Mouse (Mus musculus): Measurements from ENCODE around the gene Pla2g1b.

The Pla2g1b gene

GRCm38 (mm10) chr5:115444130-115444529 lies 21.9 kb upstream of the Pla2g1b start:
- no peak for DNase-seq (ENCODE audit: extremely low read depth, low read depth, low spot score)

- DNase-seq (ENCODE audit: extremely low read depth, low read depth, low spot score), result no peak
These were observed 19.0 kb upstream of the Pla2g1b start for GRCm38 (mm10) chr5:115447108-115447507.

GRCm38 (mm10) chr5:115449247-115449646 lies 16.8 kb upstream of the Pla2g1b start:
- no peak for DNase-seq (ENCODE audit: extremely low read depth, low read depth, low spot score)

GRCm38 (mm10) chr5:115450410-115451317 lies 15.4 kb upstream of the Pla2g1b start:
- no peak for DNase-seq (ENCODE audit: extremely low read depth, low read depth, low spot score)

- DNase-seq (ENCODE audit: extremely low read depth, low read depth, low spot score), result no peak
These were observed 11.5 kb upstream of the Pla2g1b start for GRCm38 (mm10) chr5:115454422-115455090.

- DNase-seq (ENCODE audit: extremely low read depth, low read depth, low spot score), result no peak
These were observed 10.2 kb upstream of the Pla2g1b start for GRCm38 (mm10) chr5:115455838-115456237.

- DNase-seq (ENCODE audit: extremely low read depth, low read depth, low spot score), result no peak
These were observed 7.1 kb upstream of the Pla2g1b start for GRCm38 (mm10) chr5:115458918-115459317.

GRCm38 (mm10) chr5:115464408-115465115 lies 1.5 kb upstream of the Pla2g1b start:
- DNase-seq (ENCODE audit: extremely low read depth, low read depth, low spot score), result no peak

- DNase-seq (ENCODE audit: extremely low read depth, low read depth, low spot score), result no peak
These were observed 3.7 kb downstream of the Pla2g1b start for GRCm38 (mm10) chr5:115469791-115470190.

- no peak for DNase-seq (ENCODE audit: extremely low read depth, low read depth, low spot score)
These were observed 4.9 kb downstream of the Pla2g1b start for GRCm38 (mm10) chr5:115470766-115471531.

- DNase-seq (ENCODE audit: extremely low read depth, low read depth, low spot score), result no peak
These were observed 7.1 kb downstream of the Pla2g1b start for GRCm38 (mm10) chr5:115473191-115473590.

- no peak for DNase-seq (ENCODE audit: extremely low read depth, low read depth, low spot score)
These were observed 8.2 kb downstream of the Pla2g1b start for GRCm38 (mm10) chr5:115474174-115474828.

- DNase-seq (ENCODE audit: extremely low read depth, low read depth, low spot score), result no peak
These were observed 9.5 kb downstream of the Pla2g1b start for GRCm38 (mm10) chr5:115475337-115476106.

GRCm38 (mm10) chr5:115476107-115476727 lies 10.2 kb downstream of the Pla2g1b start:
- no peak for DNase-seq (ENCODE audit: extremely low read depth, low read depth, low spot score)

GRCm38 (mm10) chr5:115479561-115479960 lies 13.5 kb downstream of the Pla2g1b start:
- DNase-seq (ENCODE audit: extremely low read depth, low read depth, low spot score), result no peak

- no peak for DNase-seq (ENCODE audit: extremely low read depth, low read depth, low spot score)
These were observed 14.0 kb downstream of the Pla2g1b start for GRCm38 (mm10) chr5:115480101-115480500.

GRCm38 (mm10) chr5:115482390-115483265 lies 16.6 kb downstream of the Pla2g1b start:
- DNase-seq (ENCODE audit: extremely low read depth, low read depth, low spot score), result no peak

GRCm38 (mm10) chr5:115483385-115483784 lies 17.3 kb downstream of the Pla2g1b start:
- DNase-seq (ENCODE audit: extremely low read depth, low read depth, low spot score), result no peak
